Mouse (Mus musculus): ENCODE results near the gene Nox1.
"Not testable (repeated sequence)": the region's sequence is repeated elsewhere in the genome, so short reads cannot be mapped to it uniquely, and the experiment has no call there.

The Nox1 gene

GRCm38 (mm10) chrX:134221856-134222255, at the start of gene Nox1:
Gene Nox1, minus strand, starts transcription at chrX:134221956.
- no peak for DNase-seq (ENCODE audit: low spot score in 2 of 2)

GRCm38 (mm10) chrX:134262129-134262528, 40.4 kb upstream of the Nox1 start:
- DNase-seq (ENCODE audit: low spot score in 2 of 2) = no peak

GRCm38 (mm10) chrX:134261191-134261590, 39.4 kb upstream of the Nox1 start:
- no peak for DNase-seq (ENCODE audit: low spot score in 2 of 2)

- DNase-seq (ENCODE audit: low spot score in 2 of 2) = no peak
Observed at GRCm38 (mm10) chrX:134248202-134248601, 26.4 kb upstream of the Nox1 start.

- DNase-seq (ENCODE audit: low spot score in 2 of 2) = no peak
Observed at GRCm38 (mm10) chrX:134245946-134246345, 24.2 kb upstream of the Nox1 start.

GRCm38 (mm10) chrX:134238266-134238665, 16.5 kb upstream of the Nox1 start:
- DNase-seq (ENCODE audit: low spot score in 2 of 2) = no peak

GRCm38 (mm10) chrX:134233048-134233447, 11.3 kb upstream of the Nox1 start:
- DNase-seq (ENCODE audit: low spot score in 2 of 2) = no peak

GRCm38 (mm10) chrX:134220618-134221017, 1.1 kb downstream of the Nox1 start:
- no peak for DNase-seq (ENCODE audit: low spot score in 2 of 2)

- DNase-seq (ENCODE audit: low spot score in 2 of 2) = no peak
Observed at GRCm38 (mm10) chrX:134218161-134218560, 3.6 kb downstream of the Nox1 start.

- peak in 1 of 2 experiments; percentile 14 for DNase-seq (ENCODE audit: low spot score in 2 of 2)
Observed at GRCm38 (mm10) chrX:134211151-134211642, 10.6 kb downstream of the Nox1 start.

GRCm38 (mm10) chrX:134208491-134208890, 13.3 kb downstream of the Nox1 start:
- no peak for DNase-seq (ENCODE audit: low spot score in 2 of 2)

- DNase-seq (ENCODE audit: low spot score in 2 of 2) = not testable (repeated sequence)
Observed at GRCm38 (mm10) chrX:134187201-134187600, 34.6 kb downstream of the Nox1 start, which contains the start of gene Arl13a. Gene Arl13a, plus strand, starts transcription at chrX:134187501.

GRCm38 (mm10) chrX:134174699-134175098, 47.1 kb downstream of the Nox1 start:
- no peak for DNase-seq (ENCODE audit: low spot score in 2 of 2)

GRCm38 (mm10) chrX:134170584-134170983, 51.2 kb downstream of the Nox1 start:
- no peak for DNase-seq (ENCODE audit: low spot score in 2 of 2)

- DNase-seq (ENCODE audit: low spot score in 2 of 2) = no peak
Observed at GRCm38 (mm10) chrX:134163484-134163883, 58.3 kb downstream of the Nox1 start.

- peak; percentile 2 to 14 for DNase-seq (ENCODE audit: low spot score in 2 of 2)
Observed at GRCm38 (mm10) chrX:134162826-134163225, 58.9 kb downstream of the Nox1 start.

- no peak for DNase-seq (ENCODE audit: low spot score in 2 of 2)
Observed at GRCm38 (mm10) chrX:134162043-134162720, 59.6 kb downstream of the Nox1 start, which contains the start of gene Xkrx. Gene Xkrx, minus strand, starts transcription at chrX:134162076.

- DNase-seq (ENCODE audit: low spot score in 2 of 2) = no peak
Observed at GRCm38 (mm10) chrX:134160442-134160841, 61.3 kb downstream of the Nox1 start.

GRCm38 (mm10) chrX:134158151-134158550, 63.6 kb downstream of the Nox1 start:
- DNase-seq (ENCODE audit: low spot score in 2 of 2) = no peak

- DNase-seq (ENCODE audit: low spot score in 2 of 2) = no peak
Observed at GRCm38 (mm10) chrX:134141986-134142385, 79.8 kb downstream of the Nox1 start.

GRCm38 (mm10) chrX:134141551-134141950, 80.2 kb downstream of the Nox1 start:
- DNase-seq (ENCODE audit: low spot score in 2 of 2) = no peak

GRCm38 (mm10) chrX:134140024-134140423, 81.7 kb downstream of the Nox1 start:
- no peak for DNase-seq (ENCODE audit: low spot score in 2 of 2)

- DNase-seq (ENCODE audit: low spot score in 2 of 2) = no peak
Observed at GRCm38 (mm10) chrX:134133821-134134220, 87.9 kb downstream of the Nox1 start.

- DNase-seq (ENCODE audit: low spot score in 2 of 2) = no peak
Observed at GRCm38 (mm10) chrX:134132295-134132694, 89.5 kb downstream of the Nox1 start.
